Mouse (Mus musculus) embryonic facial prominence, embryonic 11.5 days (tissue): ENCODE data around the gene Rbm28. TPM values are rescaled to one million over a fixed set of nuclear protein-coding genes. Genes with fewer than 3 reads are reported as not detected.

Source experiments
- microRNA-seq: library from miRNA; unstranded; fragments of <30 nt; microRNA quantifications from one replicate; pipeline ENCODE4, GENCODE M21; 2016; ENCODE audit warnings: borderline number of aligned reads
- polyA plus RNA-seq: library from polyadenylated mRNA; unstranded; fragments of >200 nt; fragmentation: Nextera tagmentation; extraction: Ambion mirVana; gene quantifications from 2 replicates; pipeline ENCODE4 v1.2.1, GENCODE M21; 2014

Gene Rbm28
- polyA plus RNA-seq, 1 experiment from 2014 or later, result 60.7 TPM

Small RNA genes lying within 50 kb of the gene (microRNA-seq; reads per million reads assigned to microRNA genes)
- not detected for gene Gm24303

Other genes with a start within 250 kb of the Rbm28 start
- not detected in 2 replicates for gene Lep, start 104.8 kb downstream of the Rbm28 start, polyA plus RNA-seq
- 1.3 and 1.5 TPM in 2 replicates for gene Prrt4, start 14.6 kb upstream of the Rbm28 start, polyA plus RNA-seq
- gene Impdh1, start 51.4 kb upstream of the Rbm28 start, polyA plus RNA-seq, result 28.1 and 31.7 TPM in 2 replicates
- gene Hilpda, start 107.5 kb upstream of the Rbm28 start, polyA plus RNA-seq, result 35.0 and 41.6 TPM in 2 replicates
- 0.57 and 0.79 TPM in 2 replicates for gene Fam71f2, start 114.6 kb upstream of the Rbm28 start, polyA plus RNA-seq
- gene Fam71f1, start 154.1 kb upstream of the Rbm28 start, polyA plus RNA-seq, result not detected in 2 replicates
- 323 and 328 TPM in 2 replicates for gene Calu, start 183.1 kb upstream of the Rbm28 start, polyA plus RNA-seq
- gene Opn1sw, start 223.5 kb upstream of the Rbm28 start, polyA plus RNA-seq, result 0.27 and 0.28 TPM in 2 replicates
- gene Ccdc136, start 231.3 kb upstream of the Rbm28 start, polyA plus RNA-seq, result 17.3 and 22.8 TPM in 2 replicates